Mouse (Mus musculus) myocyte (in vitro differentiated cells): ENCODE data around the gene Nampt. TPM values are rescaled to one million over a fixed set of nuclear protein-coding genes. Genes with fewer than 3 reads are reported as not detected.

Source experiments
- H3K27me3 ChIP-seq: one replicate; pipeline ENCODE4 v1.6.1; 2011; ENCODE audit not compliant: control insufficient read depth, insufficient read depth, insufficient read length
- H3K36me3 ChIP-seq: one replicate; pipeline ENCODE4 v1.6.1; 2011; ENCODE audit not compliant: control insufficient read depth, insufficient read depth
- H3K4me2 ChIP-seq: one replicate; pipeline ENCODE4 v1.6.1; 2011; ENCODE audit warnings: low read depth, control low read depth
- H3K4me3 ChIP-seq: one replicate; pipeline ENCODE4 v1.5.1; 2011; ENCODE audit warnings: mild to moderate bottlenecking, control low read depth, moderate library complexity
- H3K79me2 ChIP-seq: one replicate; pipeline ENCODE4 v1.6.1; 2011; ENCODE audit not compliant: control insufficient read depth, insufficient read depth
- H3ac ChIP-seq: one replicate; pipeline ENCODE4 v1.6.1; 2011; ENCODE audit not compliant: control insufficient read depth, insufficient read length
- CEBPB ChIP-seq: IDR thresholded peaks from 2 replicates; pipeline ENCODE4 v1.6.1; 2011; ENCODE audit warnings: mild to moderate bottlenecking, moderate library complexity; ENCODE audit not compliant: poor library complexity, insufficient read depth, severe bottlenecking
- E2F4 ChIP-seq: IDR thresholded peaks from one replicate; pipeline ENCODE4 v1.6.1; 2011; ENCODE audit warnings: mild to moderate bottlenecking, control low read depth, moderate library complexity; ENCODE audit not compliant: insufficient read depth
- MAX ChIP-seq: IDR thresholded peaks from one replicate; pipeline ENCODE4 v1.6.1; 2011; ENCODE audit warnings: low read depth, mild to moderate bottlenecking, control low read depth
- MYOD1 ChIP-seq, 3 experiments: IDR thresholded peaks; one replicate each; pipeline ENCODE4 v1.6.1; 2011; ENCODE audit warnings: control low read depth in 2 of 3, low read depth in 2 of 3, mild to moderate bottlenecking in 2 of 3, moderate library complexity in 1 of 3; ENCODE audit not compliant: insufficient read length in 2 of 3, control insufficient read depth in 1 of 3
- MYOG ChIP-seq, 3 experiments: IDR thresholded peaks; one replicate each; pipeline ENCODE4 v1.6.1; 2011; ENCODE audit warnings: control low read depth in 2 of 3, low read depth in 2 of 3, mild to moderate bottlenecking in 2 of 3; ENCODE audit not compliant: insufficient read length in 2 of 3, control insufficient read depth in 1 of 3, insufficient read depth in 1 of 3
- POLR2A ChIP-seq: IDR thresholded peaks from one replicate; pipeline ENCODE4 v1.6.1; 2011; ENCODE audit warnings: low read depth, mild to moderate bottlenecking, control low read depth, moderate library complexity; ENCODE audit not compliant: insufficient read length
- POLR2AphosphoS2 ChIP-seq: IDR thresholded peaks from one replicate; pipeline ENCODE4 v1.6.1; 2011; ENCODE audit warnings: low read depth, control low read depth; ENCODE audit not compliant: insufficient read length
- REST ChIP-seq: IDR thresholded peaks from one replicate; pipeline ENCODE4 v1.6.1; 2011; ENCODE audit warnings: mild to moderate bottlenecking, control low read depth, moderate library complexity; ENCODE audit not compliant: insufficient read depth, insufficient read length
- SRF ChIP-seq: IDR thresholded peaks from one replicate; pipeline ENCODE4 v1.6.1; 2011; ENCODE audit warnings: low read depth; ENCODE audit not compliant: control insufficient read depth, insufficient read length
- TCF12 ChIP-seq: IDR thresholded peaks from one replicate; pipeline ENCODE4 v1.6.1; 2011; ENCODE audit warnings: mild to moderate bottlenecking, control low read depth; ENCODE audit not compliant: poor library complexity, insufficient read depth, severe bottlenecking
- TCF3 ChIP-seq: IDR thresholded peaks from one replicate; pipeline ENCODE4 v1.6.1; 2011; ENCODE audit warnings: low read depth, control low read depth; ENCODE audit not compliant: insufficient read length
- USF1 ChIP-seq: IDR thresholded peaks from one replicate; pipeline ENCODE4 v1.6.1; 2011; ENCODE audit warnings: low read depth, mild to moderate bottlenecking, control low read depth, moderate library complexity
- polyA plus RNA-seq: library from polyadenylated mRNA; unstranded; fragments of >200 nt; fragmentation: generic; extraction: Trizol; gene quantifications from one replicate; pipeline ENCODE4 v1.2.1, GENCODE M21; 2012; ENCODE audit warnings: missing spikeins

Gene Nampt
- polyA plus RNA-seq, 1 experiment, result 8.8 TPM

GRCm38 (mm10) chr12:32829321-32830090, 10.2 kb downstream of the Nampt start:
- H3K36me3 ChIP-seq, result peaks cover 16% of the 10 kb centered on the region
- no peak overlapping the region for H3K4me2 ChIP-seq
- no peaks in the 10 kb centered on the region for H3K27me3 ChIP-seq
- peaks cover 54% of the 10 kb centered on the region for H3K79me2 ChIP-seq
- no peak overlapping the region for H3K4me3 ChIP-seq
- no peak for TF ChIP-seq MYOD1 (IDR thresholded peaks at IDR 0.05; ENCODE audit: control insufficient read depth in 1 of 3, insufficient read length in 2 of 3, low read depth in 2 of 3)
- TF ChIP-seq TCF12, result no peak
- TF ChIP-seq CEBPB, result no peak
- no peak for TF ChIP-seq MYOG (IDR thresholded peaks at IDR 0.05; ENCODE audit: control insufficient read depth in 1 of 3, insufficient read depth in 1 of 3, insufficient read length in 2 of 3, low read depth in 2 of 3)
- no peak for TF ChIP-seq POLR2A
- TF ChIP-seq REST, result no peak
- TF ChIP-seq MAX, result no peak
- no peak for TF ChIP-seq USF1
- TF ChIP-seq E2F4, result no peak
- no peak for TF ChIP-seq TCF3
- no peak for TF ChIP-seq SRF
- no peak for TF ChIP-seq POLR2AphosphoS2
- no peak overlapping the region for H3ac ChIP-seq

- no peak overlapping the region for H3K4me2 ChIP-seq
- H3K36me3 ChIP-seq, result peaks cover 16% of the 10 kb centered on the region
- H3K27me3 ChIP-seq, result no peaks in the 10 kb centered on the region
- no peak overlapping the region for H3K4me3 ChIP-seq
- H3ac ChIP-seq, result no peak overlapping the region
- TF ChIP-seq POLR2A, result no peak
- no peak for TF ChIP-seq MYOG (IDR thresholded peaks at IDR 0.05; ENCODE audit: control insufficient read depth in 1 of 3, insufficient read depth in 1 of 3, insufficient read length in 2 of 3, low read depth in 2 of 3)
- no peak for TF ChIP-seq USF1
- no peak for TF ChIP-seq TCF12
- no peak for TF ChIP-seq E2F4
- no peak for TF ChIP-seq SRF
- no peak for TF ChIP-seq CEBPB
- no peak for TF ChIP-seq TCF3
- TF ChIP-seq MAX, result no peak
- peaks cover 33% of the 10 kb centered on the region for H3K79me2 ChIP-seq
These were observed 12.7 kb downstream of the Nampt start for GRCm38 (mm10) chr12:32832076-32832475.

- TF ChIP-seq SRF, result no peak
- TF ChIP-seq MYOD1 (IDR thresholded peaks at IDR 0.05; ENCODE audit: control insufficient read depth in 1 of 3, insufficient read length in 2 of 3, low read depth in 2 of 3), result no peak
- no peak for TF ChIP-seq CEBPB
- no peak for TF ChIP-seq MAX
- no peak for TF ChIP-seq USF1
- no peak for TF ChIP-seq POLR2A
- no peak for TF ChIP-seq MYOG (IDR thresholded peaks at IDR 0.05; ENCODE audit: control insufficient read depth in 1 of 3, insufficient read depth in 1 of 3, insufficient read length in 2 of 3, low read depth in 2 of 3)
- no peak for TF ChIP-seq REST
- no peak for TF ChIP-seq POLR2AphosphoS2
- no peak for TF ChIP-seq TCF3
- no peak for TF ChIP-seq TCF12
- no peak overlapping the region for H3K4me3 ChIP-seq
These were observed 15.4 kb downstream of the Nampt start for GRCm38 (mm10) chr12:32834781-32835180.

GRCm38 (mm10) chr12:32835235-32835634, 15.9 kb downstream of the Nampt start:
- TF ChIP-seq MYOD1 (IDR thresholded peaks at IDR 0.05; ENCODE audit: control insufficient read depth in 1 of 3, insufficient read length in 2 of 3, low read depth in 2 of 3), result peak in 1 of 3 experiments; percentile 25
- no peak for TF ChIP-seq SRF
- Histone ChIP-seq H3K4me2 (no peak overlapping the region), H3K79me2 (peaks cover 6% of the 10 kb centered on the region), H3ac (no peak overlapping the region), H3K4me3 (no peak overlapping the region), H3K27me3 (no peaks in the 10 kb centered on the region), H3K36me3 (peaks cover 19% of the 10 kb centered on the region)

More at GRCm38 (mm10) chr12:32834781-32835180, 15.4 kb downstream of the Nampt start:
- Histone ChIP-seq H3K27me3 (no peaks in the 10 kb centered on the region), H3K79me2 (peaks cover 11% of the 10 kb centered on the region), H3K4me2 (no peak overlapping the region), H3ac (no peak overlapping the region), H3K36me3 (peaks cover 19% of the 10 kb centered on the region)

GRCm38 (mm10) chr12:32838406-32838805, 19.1 kb downstream of the Nampt start:
- Histone ChIP-seq H3K4me2 (no peak overlapping the region), H3K79me2 (no peaks in the 10 kb centered on the region), H3K36me3 (peaks cover 24% of the 10 kb centered on the region), H3K27me3 (no peaks in the 10 kb centered on the region), H3K4me3 (no peak overlapping the region), H3ac (no peak overlapping the region)
- TF ChIP-seq CEBPB (no peak), MYOG (IDR thresholded peaks at IDR 0.05; ENCODE audit: control insufficient read depth in 1 of 3, insufficient read depth in 1 of 3, insufficient read length in 2 of 3, low read depth in 2 of 3) (no peak), REST (no peak), USF1 (no peak), MYOD1 (IDR thresholded peaks at IDR 0.05; ENCODE audit: control insufficient read depth in 1 of 3, insufficient read length in 2 of 3, low read depth in 2 of 3) (no peak), TCF3 (no peak), E2F4 (no peak), MAX (no peak), TCF12 (no peak), SRF (no peak)
